Mouse (Mus musculus): ENCODE data around the gene Iqgap3. TPM values are rescaled to one million over a fixed set of nuclear protein-coding genes. Genes with fewer than 3 reads are reported as not detected.

Iqgap3 gene
- polyA plus RNA-seq, 1 experiment from 2014 or later, result 19.5 TPM

- no peak for DNase-seq (ENCODE audit: low spot score)
- Histone ChIP-seq H3K27ac (no peak overlapping the region), H3K27me3 (ENCODE audit: insufficient read depth, poor library complexity, severe bottlenecking) (peaks cover 27% of the 10 kb centered on the region), H3K36me3 (no peaks in the 10 kb centered on the region), H3K4me1 (replicated peaks) (peaks cover 6% of the 10 kb centered on the region; the same call in 1 of the 2 replicates), H3K4me3 (no peak overlapping the region), H3K9me3 (no peaks in the 10 kb centered on the region)
- WGBS, result 81% methylated on average over 8 of the region's 8 CpGs
Measured at GRCm38 (mm10) chr3:88074766-88075165, 7.0 kb upstream of the Iqgap3 start.

DNA sequence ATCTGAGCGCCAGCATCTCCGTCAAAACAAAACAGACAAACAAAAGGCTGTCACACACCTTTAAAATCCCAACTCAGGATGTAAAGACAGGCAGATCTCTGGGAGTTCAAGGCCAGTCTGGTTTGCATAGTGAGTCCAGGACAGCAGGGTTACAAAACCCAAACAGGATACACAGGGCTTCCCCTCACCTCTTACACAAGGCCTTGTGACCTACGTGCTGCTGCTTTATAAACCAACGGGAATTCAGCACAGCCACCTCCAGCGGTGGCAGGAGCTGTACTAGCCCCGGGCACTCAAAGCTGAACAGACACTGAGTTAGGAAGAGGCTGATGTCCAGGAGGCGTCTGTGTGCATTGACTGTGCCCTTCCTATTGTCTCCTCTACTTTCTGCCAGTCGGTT, 4.3 kb upstream of the Iqgap3 start:
- 39% methylated on average over 8 of the region's 8 CpGs for WGBS

GRCm38 (mm10) chr3:88078204-88078603, 3.6 kb upstream of the Iqgap3 start, which contains the start of gene Ttc24:
Ttc24 (minus strand) TSS chr3:88078304.
- Histone ChIP-seq H3K4me3 (no peak within 1 kb of the TSS), H3K4me1 (replicated peaks) (peaks cover 22% of the 10 kb centered on the region), H3K27me3 (ENCODE audit: insufficient read depth, poor library complexity, severe bottlenecking) (peaks cover 3% of the 10 kb centered on the region), H3K9me3 (no peaks in the 10 kb centered on the region), H3K27ac (no peak within 1 kb of the TSS), H3K36me3 (no peaks in the 10 kb centered on the region)
- DNase-seq (ENCODE audit: low spot score), result no peak
- 80% methylated on average over 4 of the region's 4 CpGs for WGBS

More for the DNA sequence above, 4.3 kb upstream of the Iqgap3 start:
- H3K27me3 ChIP-seq (ENCODE audit: insufficient read depth, poor library complexity, severe bottlenecking), result peaks cover 9% of the 10 kb centered on the region
- no peak overlapping the region for H3K4me3 ChIP-seq
- no peak overlapping the region for H3K27ac ChIP-seq
- no peaks in the 10 kb centered on the region for H3K9me3 ChIP-seq
- H3K4me1 ChIP-seq (replicated peaks), result peaks cover 14% of the 10 kb centered on the region
- H3K36me3 ChIP-seq, result no peaks in the 10 kb centered on the region
- DNase-seq (ENCODE audit: low spot score), result no peak

DNA sequence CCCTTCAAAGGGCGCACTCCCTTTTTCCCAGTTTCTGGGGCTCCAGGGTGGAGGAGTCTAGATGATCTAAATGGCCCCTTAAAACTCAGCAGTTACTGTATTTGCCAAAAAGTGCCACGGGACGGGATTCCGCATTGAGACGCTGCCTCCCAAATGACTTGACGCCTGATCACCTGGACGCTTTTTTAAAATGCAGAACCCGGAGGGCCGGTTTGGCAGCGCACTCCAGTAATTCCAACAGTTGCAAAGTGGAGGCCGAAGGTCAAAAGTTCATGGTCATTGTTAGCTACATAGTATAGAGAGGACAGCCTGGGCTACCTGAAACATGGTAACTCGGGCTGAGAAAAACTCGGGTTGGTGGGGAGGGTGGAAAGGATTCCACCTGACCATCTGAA, 450 bp downstream of the Iqgap3 start:
- Histone ChIP-seq H3K27me3 (ENCODE audit: insufficient read depth, poor library complexity, severe bottlenecking) (peaks cover 3% of the 10 kb centered on the region; the same call in 1 of the 2 replicates), H3K27ac (peak overlapping the region; percentile 82), H3K4me1 (replicated peaks) (peaks cover 23% of the 10 kb centered on the region), H3K9me3 (no peaks in the 10 kb centered on the region), H3K36me3 (peaks cover 35% of the 10 kb centered on the region), H3K4me3 (peak overlapping the region; percentile 69)
- 5% methylated on average over 13 of the region's 13 CpGs for WGBS
- DNase-seq (ENCODE audit: low spot score), result peak; percentile 11

- no peak for DNase-seq (ENCODE audit: low spot score)
- 30% methylated on average over 4 of the region's 4 CpGs for WGBS
- H3K27ac ChIP-seq, result no peak overlapping the region
Measured at GRCm38 (mm10) chr3:88082663-88083062, 892 bp downstream of the Iqgap3 start.

DNA sequence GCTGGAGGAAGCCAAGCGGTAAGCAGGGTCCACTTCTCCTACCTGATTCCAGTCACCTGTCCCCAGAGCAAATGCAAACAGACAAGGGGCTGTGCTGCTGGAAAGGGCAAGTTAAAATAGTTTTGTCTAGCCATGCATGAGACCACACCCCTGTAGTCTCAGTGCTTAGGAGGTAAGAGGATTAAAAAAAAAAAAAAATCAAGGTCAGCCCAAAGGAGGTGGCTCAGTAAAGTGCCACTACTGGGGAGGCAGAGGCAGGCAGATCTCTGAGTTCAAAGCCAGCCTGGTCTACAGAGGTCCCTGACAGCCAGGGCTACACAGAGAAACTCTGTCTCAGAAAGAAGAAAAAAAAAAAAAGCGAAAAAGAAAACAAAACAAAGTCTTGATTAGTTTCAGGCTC, 2.2 kb downstream of the Iqgap3 start:
- no peaks in the 10 kb centered on the region for H3K27me3 ChIP-seq (ENCODE audit: insufficient read depth, poor library complexity, severe bottlenecking)
- no peak for DNase-seq (ENCODE audit: low spot score)
- no peaks in the 10 kb centered on the region for H3K9me3 ChIP-seq
- H3K4me3 ChIP-seq, result no peak overlapping the region
- WGBS, result 92% methylated on average over 2 of the region's 2 CpGs
- peaks cover 46% of the 10 kb centered on the region for H3K36me3 ChIP-seq
- peaks cover 21% of the 10 kb centered on the region for H3K4me1 ChIP-seq (replicated peaks)
- no peak overlapping the region for H3K27ac ChIP-seq

More at GRCm38 (mm10) chr3:88082663-88083062, 892 bp downstream of the Iqgap3 start:
- H3K4me3 ChIP-seq, result peak overlapping the region; percentile 69
- H3K9me3 ChIP-seq, result no peaks in the 10 kb centered on the region
- peaks cover 21% of the 10 kb centered on the region for H3K4me1 ChIP-seq (replicated peaks)
- peaks cover 3% of the 10 kb centered on the region; the same call in 1 of the 2 replicates for H3K27me3 ChIP-seq (ENCODE audit: insufficient read depth, poor library complexity, severe bottlenecking)
- H3K36me3 ChIP-seq, result peaks cover 36% of the 10 kb centered on the region

DNA sequence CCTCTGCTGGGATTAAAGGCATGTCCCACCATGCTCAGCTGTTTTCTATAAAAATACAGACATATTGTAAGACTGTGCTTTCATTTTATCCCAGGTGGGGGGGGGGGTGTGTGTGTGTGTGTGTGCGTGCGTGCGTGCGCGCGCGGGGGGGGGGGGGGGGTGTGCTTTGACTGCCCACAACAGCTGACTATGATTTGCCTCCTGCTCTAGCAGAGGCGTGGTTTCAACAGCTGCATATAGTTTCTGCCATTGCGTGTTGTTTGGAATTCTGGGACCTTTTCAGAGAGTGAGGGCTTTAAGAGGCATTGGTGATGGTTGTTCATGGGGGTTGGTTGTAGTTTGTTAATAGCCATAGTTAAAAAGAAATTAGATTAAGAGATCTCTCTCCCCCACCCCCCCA, 3.7 kb downstream of the Iqgap3 start:
- peaks cover 21% of the 10 kb centered on the region for H3K4me1 ChIP-seq (replicated peaks)
- 97% methylated on average over 8 of the region's 9 CpGs for WGBS
- H3K27me3 ChIP-seq (ENCODE audit: insufficient read depth, poor library complexity, severe bottlenecking), result no peaks in the 10 kb centered on the region
- no peak for DNase-seq (ENCODE audit: low spot score)
- no peak overlapping the region for H3K27ac ChIP-seq
- peaks cover 61% of the 10 kb centered on the region for H3K36me3 ChIP-seq
- no peak overlapping the region for H3K4me3 ChIP-seq
- no peaks in the 10 kb centered on the region for H3K9me3 ChIP-seq

- H3K4me3 ChIP-seq, result no peak overlapping the region
- no peak overlapping the region for H3K27ac ChIP-seq
- H3K36me3 ChIP-seq, result peaks cover 83% of the 10 kb centered on the region
- 74% methylated on average over 1 of the region's 1 CpGs for WGBS
- no peaks in the 10 kb centered on the region for H3K27me3 ChIP-seq (ENCODE audit: insufficient read depth, poor library complexity, severe bottlenecking)
- H3K9me3 ChIP-seq, result no peaks in the 10 kb centered on the region
- H3K4me1 ChIP-seq (replicated peaks), result peaks cover 6% of the 10 kb centered on the region
- peak; percentile 25 for DNase-seq (ENCODE audit: low spot score)
Measured at GRCm38 (mm10) chr3:88087688-88088087, 5.9 kb downstream of the Iqgap3 start.

- H3K4me3 ChIP-seq, result no peak overlapping the region
- no peaks in the 10 kb centered on the region for H3K27me3 ChIP-seq (ENCODE audit: insufficient read depth, poor library complexity, severe bottlenecking)
- no peaks in the 10 kb centered on the region for H3K4me1 ChIP-seq (replicated peaks)
- peaks cover 92% of the 10 kb centered on the region for H3K36me3 ChIP-seq
- DNase-seq (ENCODE audit: low spot score), result no peak
- WGBS, result 90% methylated on average over 7 of the region's 7 CpGs
- no peaks in the 10 kb centered on the region for H3K9me3 ChIP-seq
- no peak overlapping the region for H3K27ac ChIP-seq
Measured at GRCm38 (mm10) chr3:88090106-88090505, 8.3 kb downstream of the Iqgap3 start.

- Histone ChIP-seq H3K9me3 (no peaks in the 10 kb centered on the region), H3K27ac (no peak overlapping the region), H3K4me1 (replicated peaks) (no peaks in the 10 kb centered on the region), H3K27me3 (ENCODE audit: insufficient read depth, poor library complexity, severe bottlenecking) (no peaks in the 10 kb centered on the region), H3K4me3 (no peak overlapping the region), H3K36me3 (peaks cover 91% of the 10 kb centered on the region)
- 93% methylated on average over 6 of the region's 6 CpGs for WGBS
- DNase-seq (ENCODE audit: low spot score), result no peak
Measured at GRCm38 (mm10) chr3:88090616-88091015, 8.8 kb downstream of the Iqgap3 start.

- Histone ChIP-seq H3K4me1 (replicated peaks) (no peaks in the 10 kb centered on the region), H3K27ac (no peak overlapping the region), H3K9me3 (no peaks in the 10 kb centered on the region), H3K4me3 (no peak overlapping the region), H3K27me3 (ENCODE audit: insufficient read depth, poor library complexity, severe bottlenecking) (no peaks in the 10 kb centered on the region), H3K36me3 (peaks cover 98% of the 10 kb centered on the region)
- DNase-seq (ENCODE audit: low spot score), result no peak
- WGBS, result 89% methylated on average over 5 of the region's 5 CpGs
Measured at GRCm38 (mm10) chr3:88094126-88094525, 12.4 kb downstream of the Iqgap3 start.

DNA sequence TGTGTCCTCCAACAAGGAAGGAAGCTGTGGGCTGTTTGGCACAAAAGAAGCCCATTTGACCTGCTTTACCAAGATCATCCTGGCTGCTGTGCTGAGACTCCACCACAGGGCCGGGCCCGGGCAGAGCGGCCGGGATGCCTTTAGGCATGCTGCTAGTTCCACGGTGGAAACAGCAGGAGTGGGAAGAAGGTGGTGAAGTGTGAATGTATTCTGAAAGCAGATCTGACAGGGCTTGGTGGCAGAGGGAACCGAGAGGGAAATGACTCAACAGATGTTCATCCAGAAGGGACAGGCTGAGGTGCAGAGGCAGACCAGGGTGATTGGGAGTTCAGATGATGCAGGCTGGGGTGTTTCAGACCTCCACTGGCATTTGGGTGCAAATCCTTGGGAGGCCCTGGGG, 15.9 kb downstream of the Iqgap3 start:
- Histone ChIP-seq H3K36me3 (peaks cover 93% of the 10 kb centered on the region), H3K4me3 (no peak overlapping the region), H3K27me3 (ENCODE audit: insufficient read depth, poor library complexity, severe bottlenecking) (no peaks in the 10 kb centered on the region), H3K4me1 (replicated peaks) (no peaks in the 10 kb centered on the region), H3K9me3 (no peaks in the 10 kb centered on the region), H3K27ac (no peak overlapping the region)
- WGBS, result 91% methylated on average over 6 of the region's 6 CpGs
- DNase-seq (ENCODE audit: low spot score), result no peak

GRCm38 (mm10) chr3:88100251-88100650, 18.5 kb downstream of the Iqgap3 start:
- no peaks in the 10 kb centered on the region for H3K9me3 ChIP-seq
- 92% methylated on average over 3 of the region's 3 CpGs for WGBS
- no peak for DNase-seq (ENCODE audit: low spot score)
- H3K4me3 ChIP-seq, result no peak overlapping the region
- no peak overlapping the region for H3K27ac ChIP-seq
- no peaks in the 10 kb centered on the region for H3K27me3 ChIP-seq (ENCODE audit: insufficient read depth, poor library complexity, severe bottlenecking)
- H3K4me1 ChIP-seq (replicated peaks), result no peaks in the 10 kb centered on the region
- H3K36me3 ChIP-seq, result peaks cover 93% of the 10 kb centered on the region

DNA sequence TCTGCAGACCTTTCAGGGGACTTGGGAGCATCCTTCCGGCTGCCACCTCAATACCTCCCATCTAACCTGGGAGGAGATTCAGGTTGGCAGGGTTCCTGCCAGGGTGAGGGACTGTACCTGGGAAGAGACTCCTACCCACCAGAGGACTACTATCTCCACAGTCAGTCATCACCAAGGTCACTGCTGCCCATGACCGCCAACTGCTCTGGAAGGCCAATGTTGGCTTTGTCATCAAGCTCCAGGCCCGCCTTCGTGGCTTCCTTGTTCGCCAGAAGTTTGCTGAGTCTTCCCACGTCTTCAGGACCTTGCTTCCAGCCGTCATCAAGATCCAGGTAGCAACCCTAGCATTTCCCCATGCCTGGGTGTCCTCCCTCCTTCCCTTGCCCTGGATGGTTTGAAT, 20.0 kb downstream of the Iqgap3 start:
- H3K4me3 ChIP-seq, result no peak overlapping the region
- no peak for DNase-seq (ENCODE audit: low spot score)
- WGBS, result 94% methylated on average over 7 of the region's 7 CpGs
- H3K27ac ChIP-seq, result no peak overlapping the region
- H3K9me3 ChIP-seq, result no peaks in the 10 kb centered on the region
- no peaks in the 10 kb centered on the region for H3K4me1 ChIP-seq (replicated peaks)
- H3K36me3 ChIP-seq, result peaks cover 94% of the 10 kb centered on the region
- H3K27me3 ChIP-seq (ENCODE audit: insufficient read depth, poor library complexity, severe bottlenecking), result no peaks in the 10 kb centered on the region

All from hindbrain, embryonic 10.5 days (tissue).